Mouse (Mus musculus): Measurements from ENCODE around the gene P2ry6. TPM values are rescaled to one million over a fixed set of nuclear protein-coding genes. Genes with fewer than 3 reads are reported as not detected.

Gene P2ry6
- polyA plus RNA-seq, 1 experiment, result 27.8 TPM

- Histone ChIP-seq H3K4me1 (ENCODE audit: control insufficient read depth, insufficient read depth, insufficient read length, low read length) (peaks cover 9% of the 10 kb centered on the region; the same call in 1 of the 2 replicates), H3K27me3 (ENCODE audit: control insufficient read depth, insufficient read depth, low read length) (no peaks in the 10 kb centered on the region), H3K36me3 (ENCODE audit: control insufficient read depth, insufficient read depth, low read length) (no peaks in the 10 kb centered on the region; the same call in 1 of the 2 replicates), H3K4me3 (ENCODE audit: low read depth, low read length) (peak overlapping the region; percentile 72), H3K27ac (ENCODE audit: insufficient read depth, low read depth, low read length) (0 out of 2 replicates have a peak overlapping the region, but pooled peaks have one; percentile 34)
- TF ChIP-seq CTCF (IDR thresholded peaks at IDR 0.05; ENCODE audit: extremely low read depth, insufficient read length, insufficient replicate concordance, low read depth, low read length) (no peak), POLR2A (IDR thresholded peaks at IDR 0.05; ENCODE audit: low read depth, low read length) (no peak)
- 83% methylated on average over 3 of the region's 3 CpGs for WGBS
These were observed 36.3 kb upstream of the P2ry6 start for GRCm38 (mm10) chr7:101010741-101011140.

- Histone ChIP-seq H3K36me3 (ENCODE audit: control insufficient read depth, insufficient read depth, low read length) (no peaks in the 10 kb centered on the region; the same call in 1 of the 2 replicates), H3K27me3 (ENCODE audit: control insufficient read depth, insufficient read depth, low read length) (no peaks in the 10 kb centered on the region), H3K4me1 (ENCODE audit: control insufficient read depth, insufficient read depth, insufficient read length, low read length) (peaks cover 26% of the 10 kb centered on the region), H3K27ac (ENCODE audit: insufficient read depth, low read depth, low read length) (no peak overlapping the region), H3K4me3 (ENCODE audit: low read depth, low read length) (no peak overlapping the region)
- WGBS, result 95% methylated on average over 2 of the region's 2 CpGs
- TF ChIP-seq POLR2A (IDR thresholded peaks at IDR 0.05; ENCODE audit: low read depth, low read length), result no peak
- TF ChIP-seq CTCF (IDR thresholded peaks at IDR 0.05; ENCODE audit: extremely low read depth, insufficient read length, insufficient replicate concordance, low read depth, low read length), result no peak
These were observed 31.8 kb upstream of the P2ry6 start for GRCm38 (mm10) chr7:101006201-101006600.

DNA sequence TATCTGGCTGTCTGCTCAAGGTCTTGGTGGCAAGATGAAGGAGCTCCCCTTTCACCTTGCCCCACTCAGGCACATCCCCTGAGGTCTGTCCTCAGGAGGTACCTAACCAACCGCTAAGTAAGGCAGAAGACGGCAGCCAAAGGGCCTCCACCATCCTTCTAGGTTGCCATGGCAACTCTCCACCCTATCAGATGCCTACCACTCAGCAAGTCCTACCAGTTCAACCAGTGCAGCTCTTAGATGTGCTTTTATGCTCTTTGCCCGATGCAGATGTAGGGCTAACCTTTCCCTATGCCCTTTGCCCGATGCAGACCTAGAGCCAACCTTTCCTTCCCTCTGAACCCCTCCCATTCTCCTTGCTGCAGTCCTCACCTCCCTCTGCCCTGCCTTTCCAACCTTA, 30.7 kb upstream of the P2ry6 start:
- Histone ChIP-seq H3K27me3 (ENCODE audit: control insufficient read depth, insufficient read depth, low read length) (no peaks in the 10 kb centered on the region), H3K36me3 (ENCODE audit: control insufficient read depth, insufficient read depth, low read length) (no peaks in the 10 kb centered on the region; the same call in 1 of the 2 replicates), H3K27ac (ENCODE audit: insufficient read depth, low read depth, low read length) (no peak overlapping the region), H3K4me3 (ENCODE audit: low read depth, low read length) (no peak overlapping the region), H3K4me1 (ENCODE audit: control insufficient read depth, insufficient read depth, insufficient read length, low read length) (peaks cover 21% of the 10 kb centered on the region)
- WGBS, result 39% methylated on average over 4 of the region's 4 CpGs
- TF ChIP-seq CTCF (IDR thresholded peaks at IDR 0.05; ENCODE audit: extremely low read depth, insufficient read length, insufficient replicate concordance, low read depth, low read length) (no peak), POLR2A (IDR thresholded peaks at IDR 0.05; ENCODE audit: low read depth, low read length) (no peak)

DNA sequence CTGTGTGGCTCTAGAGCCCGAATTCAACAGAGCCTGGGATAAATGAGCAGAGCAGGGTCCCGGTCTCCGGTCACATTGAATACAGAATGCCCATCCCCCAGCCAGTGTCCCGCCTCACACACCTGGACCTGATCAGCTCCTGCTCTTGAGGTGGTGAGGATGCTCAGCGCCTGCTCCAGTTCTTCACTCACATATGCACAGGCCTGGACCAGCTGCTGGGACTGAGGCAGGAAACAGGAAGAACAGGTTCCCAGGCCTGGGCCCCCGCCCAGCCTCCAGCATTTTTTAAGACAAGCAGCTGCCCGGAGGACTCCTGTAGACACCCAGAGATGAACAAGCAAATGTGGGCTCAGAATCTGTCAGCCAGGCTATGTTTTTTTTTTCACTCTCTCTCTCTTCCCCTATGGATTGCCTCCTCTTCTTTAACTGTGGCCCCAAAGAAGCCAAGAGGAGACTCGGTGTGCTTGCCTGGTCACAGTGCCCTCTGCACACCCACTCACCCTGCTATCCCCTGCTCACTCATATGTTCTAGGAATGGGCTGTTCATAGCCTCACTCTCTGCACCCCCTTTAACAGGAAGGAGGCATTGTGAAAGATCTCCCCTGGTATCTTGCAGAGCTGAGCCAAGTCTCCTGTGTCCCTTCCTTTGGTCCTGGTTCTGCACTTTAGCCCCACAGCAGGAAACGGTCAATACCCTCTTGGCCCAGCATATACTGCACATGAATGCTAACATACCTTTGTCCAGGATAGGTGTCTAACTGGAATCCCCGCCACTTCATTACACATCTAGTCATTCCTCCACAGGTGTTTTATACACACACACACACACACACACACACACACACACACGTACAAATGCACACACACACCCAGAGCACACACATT, 29.2 kb upstream of the P2ry6 start:
- no peak for TF ChIP-seq CTCF (IDR thresholded peaks at IDR 0.05; ENCODE audit: extremely low read depth, insufficient read length, insufficient replicate concordance, low read depth, low read length)
- no peak for TF ChIP-seq POLR2A (IDR thresholded peaks at IDR 0.05; ENCODE audit: low read depth, low read length)
- H3K4me3 ChIP-seq (ENCODE audit: low read depth, low read length), result no peak overlapping the region
- no peaks in the 10 kb centered on the region for H3K27me3 ChIP-seq (ENCODE audit: control insufficient read depth, insufficient read depth, low read length)
- H3K36me3 ChIP-seq (ENCODE audit: control insufficient read depth, insufficient read depth, low read length), result no peaks in the 10 kb centered on the region; the same call in 1 of the 2 replicates
- peaks cover 21% of the 10 kb centered on the region for H3K4me1 ChIP-seq (ENCODE audit: control insufficient read depth, insufficient read depth, insufficient read length, low read length)
- 57% methylated on average over 11 of the region's 11 CpGs for WGBS
- H3K27ac ChIP-seq (ENCODE audit: insufficient read depth, low read depth, low read length), result no peak overlapping the region

DNA sequence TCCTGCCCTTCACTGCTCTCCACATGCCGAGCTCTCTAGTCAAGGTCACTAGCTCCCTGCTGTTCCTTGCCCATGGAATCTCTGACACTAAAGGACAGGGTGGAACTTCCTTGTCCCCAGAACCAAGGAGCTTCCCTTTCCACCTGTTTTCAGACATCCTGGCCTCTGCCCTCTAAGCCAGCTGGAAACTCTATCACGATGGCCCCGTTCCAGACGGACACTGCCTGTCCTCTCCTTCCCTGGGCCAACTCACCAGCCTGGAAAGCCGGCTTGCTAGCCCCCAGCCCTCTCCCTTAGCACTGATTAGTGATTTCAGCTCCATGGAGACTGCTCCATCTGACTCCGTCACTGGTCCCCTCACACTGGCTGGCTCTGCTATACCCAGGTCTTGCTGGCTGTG, 27.8 kb upstream of the P2ry6 start:
- TF ChIP-seq POLR2A (IDR thresholded peaks at IDR 0.05; ENCODE audit: low read depth, low read length) (no peak), CTCF (IDR thresholded peaks at IDR 0.05; ENCODE audit: extremely low read depth, insufficient read length, insufficient replicate concordance, low read depth, low read length) (no peak)
- Histone ChIP-seq H3K4me1 (ENCODE audit: control insufficient read depth, insufficient read depth, insufficient read length, low read length) (peaks cover 21% of the 10 kb centered on the region), H3K36me3 (ENCODE audit: control insufficient read depth, insufficient read depth, low read length) (peaks cover 6% of the 10 kb centered on the region), H3K4me3 (ENCODE audit: low read depth, low read length) (no peak overlapping the region), H3K27ac (ENCODE audit: insufficient read depth, low read depth, low read length) (no peak overlapping the region), H3K27me3 (ENCODE audit: control insufficient read depth, insufficient read depth, low read length) (no peaks in the 10 kb centered on the region)
- WGBS, result 39% methylated on average over 6 of the region's 6 CpGs

DNA sequence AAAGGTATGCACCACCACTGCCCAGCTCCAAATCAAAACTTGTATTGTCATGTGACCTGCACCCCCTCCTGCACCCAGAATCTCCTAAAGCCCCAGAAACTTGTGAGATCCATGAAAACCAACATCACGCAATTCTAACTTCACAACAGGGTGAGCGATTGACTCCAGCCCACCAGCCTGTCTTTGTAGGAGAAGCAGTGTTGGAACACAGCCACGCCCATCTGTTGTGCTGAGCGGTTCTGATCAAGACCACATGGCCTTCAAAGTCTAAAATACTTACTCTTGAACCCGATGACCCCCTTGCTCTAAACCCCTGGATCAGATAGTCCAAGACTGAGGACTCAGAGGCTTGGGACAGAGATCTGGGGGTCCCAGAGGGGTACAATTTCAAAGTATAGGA, 25.2 kb upstream of the P2ry6 start:
- WGBS, result 83% methylated on average over 5 of the region's 5 CpGs
- Histone ChIP-seq H3K36me3 (ENCODE audit: control insufficient read depth, insufficient read depth, low read length) (peaks cover 8% of the 10 kb centered on the region), H3K27ac (ENCODE audit: insufficient read depth, low read depth, low read length) (no peak overlapping the region), H3K27me3 (ENCODE audit: control insufficient read depth, insufficient read depth, low read length) (no peaks in the 10 kb centered on the region), H3K4me1 (ENCODE audit: control insufficient read depth, insufficient read depth, insufficient read length, low read length) (peaks cover 15% of the 10 kb centered on the region), H3K4me3 (ENCODE audit: low read depth, low read length) (no peak overlapping the region)
- TF ChIP-seq POLR2A (IDR thresholded peaks at IDR 0.05; ENCODE audit: low read depth, low read length), result no peak
- TF ChIP-seq CTCF (IDR thresholded peaks at IDR 0.05; ENCODE audit: extremely low read depth, insufficient read length, insufficient replicate concordance, low read depth, low read length), result no peak

DNA sequence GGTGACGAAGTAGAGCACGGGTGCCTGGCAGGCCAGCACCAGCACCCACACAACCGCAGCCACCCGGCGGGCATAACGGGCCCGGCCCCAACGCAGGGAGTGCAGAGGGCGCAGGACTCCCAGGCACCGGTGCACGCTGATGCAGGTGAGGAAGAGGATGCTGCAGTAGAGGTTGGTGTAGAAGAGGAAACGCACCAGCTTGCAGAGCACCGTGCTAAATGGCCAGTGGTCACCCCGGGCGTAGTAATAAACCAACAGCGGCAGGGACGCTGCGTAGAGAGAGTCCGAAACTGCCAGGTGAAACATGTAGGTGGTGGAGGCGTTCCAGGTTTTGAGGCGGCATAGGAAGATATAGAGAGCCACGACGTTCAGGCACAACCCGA, 24.1 kb upstream of the P2ry6 start:
- Histone ChIP-seq H3K4me1 (ENCODE audit: control insufficient read depth, insufficient read depth, insufficient read length, low read length) (peaks cover 10% of the 10 kb centered on the region), H3K27me3 (ENCODE audit: control insufficient read depth, insufficient read depth, low read length) (no peaks in the 10 kb centered on the region), H3K27ac (ENCODE audit: insufficient read depth, low read depth, low read length) (no peak overlapping the region), H3K36me3 (ENCODE audit: control insufficient read depth, insufficient read depth, low read length) (peaks cover 8% of the 10 kb centered on the region), H3K4me3 (ENCODE audit: low read depth, low read length) (no peak overlapping the region)
- 94% methylated on average over 24 of the region's 24 CpGs for WGBS
- no peak for TF ChIP-seq POLR2A (IDR thresholded peaks at IDR 0.05; ENCODE audit: low read depth, low read length)
- TF ChIP-seq CTCF (IDR thresholded peaks at IDR 0.05; ENCODE audit: extremely low read depth, insufficient read length, insufficient replicate concordance, low read depth, low read length), result no peak

Data from small intestine, adult 2 months (tissue).